Mouse (Mus musculus) spleen, postnatal 10 days (tissue): ENCODE data around the gene Kl.

Experiments used
- DNase-seq, 2 experiments: peaks; one replicate each; pipeline ENCODE4 v3.0.0; 2021 to 2022; ENCODE audit warnings: low spot score in 2 of 2

Gene Kl

GRCm38 (mm10) chr5:150962756-150963155, 10.3 kb downstream of the Kl start:
- no peak for DNase-seq

GRCm38 (mm10) chr5:150967925-150968324, 15.5 kb downstream of the Kl start:
- no peak for DNase-seq

- no peak for DNase-seq
Observed at GRCm38 (mm10) chr5:150970551-150970950, 18.1 kb downstream of the Kl start.

- no peak for DNase-seq
Observed at GRCm38 (mm10) chr5:150971126-150971525, 18.7 kb downstream of the Kl start.

GRCm38 (mm10) chr5:150974226-150974625, 21.8 kb downstream of the Kl start:
- DNase-seq: no peak

GRCm38 (mm10) chr5:150977383-150977958, 25.1 kb downstream of the Kl start:
- DNase-seq: no peak

- DNase-seq: no peak
Observed at GRCm38 (mm10) chr5:150979341-150980136, 27.1 kb downstream of the Kl start.

GRCm38 (mm10) chr5:150982082-150982481, 29.7 kb downstream of the Kl start:
- no peak for DNase-seq

GRCm38 (mm10) chr5:150994096-150994495, 41.7 kb downstream of the Kl start:
- DNase-seq: no peak

- DNase-seq: no peak
Observed at GRCm38 (mm10) chr5:150996586-150996985, 44.2 kb downstream of the Kl start.

- DNase-seq: no peak
Observed at GRCm38 (mm10) chr5:151001111-151001510, 48.7 kb downstream of the Kl start.

- DNase-seq: no peak
Observed at GRCm38 (mm10) chr5:151002051-151002450, 49.6 kb downstream of the Kl start.

- no peak for DNase-seq
Observed at GRCm38 (mm10) chr5:151004216-151004755, 51.9 kb downstream of the Kl start.

- no peak for DNase-seq
Observed at GRCm38 (mm10) chr5:151018450-151018849, 66.0 kb downstream of the Kl start.

- DNase-seq: no peak
Observed at GRCm38 (mm10) chr5:151018959-151019358, 66.6 kb downstream of the Kl start.

- no peak for DNase-seq
Observed at GRCm38 (mm10) chr5:151020031-151020820, 67.8 kb downstream of the Kl start.

- no peak for DNase-seq
Observed at GRCm38 (mm10) chr5:151020831-151021230, 68.4 kb downstream of the Kl start.

GRCm38 (mm10) chr5:151022026-151022425, 69.6 kb downstream of the Kl start:
- DNase-seq: no peak

GRCm38 (mm10) chr5:151022939-151023338, 70.5 kb downstream of the Kl start:
- DNase-seq: no peak

GRCm38 (mm10) chr5:151023461-151023860, 71.1 kb downstream of the Kl start:
- DNase-seq: no peak

GRCm38 (mm10) chr5:151024483-151024882, 72.1 kb downstream of the Kl start:
- no peak for DNase-seq

GRCm38 (mm10) chr5:151026069-151026468, 73.7 kb downstream of the Kl start:
- DNase-seq: no peak
